Mouse (Mus musculus) lung, postnatal 0 days (tissue): ENCODE data around the gene Rps10.

Experiments
- CTCF ChIP-seq: IDR thresholded peaks from 2 replicates; pipeline ENCODE4 v1.5.1; 2016; ENCODE audit warnings: antibody characterized with exemption, mild to moderate bottlenecking
- EP300 ChIP-seq: IDR thresholded peaks from 2 replicates; pipeline ENCODE4 v1.6.1; 2016; ENCODE audit warnings: antibody characterized with exemption, mild to moderate bottlenecking, control low read depth

DNA sequence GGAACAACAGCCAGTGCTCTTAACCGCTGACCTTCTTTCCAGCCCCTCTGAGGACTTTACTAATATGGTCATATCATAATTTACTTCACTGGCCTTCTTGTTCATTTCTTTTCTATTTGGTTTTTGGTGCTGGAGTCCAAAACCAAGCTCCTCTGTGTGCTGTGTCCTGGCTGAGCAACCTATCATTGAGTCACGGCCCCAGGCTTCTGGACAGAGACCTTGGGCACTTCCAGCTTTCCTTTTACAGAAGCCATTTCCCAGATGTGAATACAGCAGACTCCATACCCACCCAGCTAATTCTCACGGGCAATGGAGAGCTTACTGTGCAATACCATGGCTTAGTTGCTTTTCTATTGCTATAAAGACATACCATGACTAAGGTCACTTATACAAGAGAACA, 36.2 kb downstream of the Rps10 start:
- TF ChIP-seq CTCF: no peak
- TF ChIP-seq EP300: no peak
